Mouse (Mus musculus) lung, postnatal 14 days (tissue): ENCODE data around the gene Cntnap5c.
"Not testable (repeated sequence)": the region's sequence is repeated elsewhere in the genome, so short reads cannot be mapped to it uniquely, and the experiment has no call there.

Source experiments
- DNase-seq: peaks from one replicate; pipeline ENCODE4 v3.0.0; 2021

The Cntnap5c gene

DNA sequence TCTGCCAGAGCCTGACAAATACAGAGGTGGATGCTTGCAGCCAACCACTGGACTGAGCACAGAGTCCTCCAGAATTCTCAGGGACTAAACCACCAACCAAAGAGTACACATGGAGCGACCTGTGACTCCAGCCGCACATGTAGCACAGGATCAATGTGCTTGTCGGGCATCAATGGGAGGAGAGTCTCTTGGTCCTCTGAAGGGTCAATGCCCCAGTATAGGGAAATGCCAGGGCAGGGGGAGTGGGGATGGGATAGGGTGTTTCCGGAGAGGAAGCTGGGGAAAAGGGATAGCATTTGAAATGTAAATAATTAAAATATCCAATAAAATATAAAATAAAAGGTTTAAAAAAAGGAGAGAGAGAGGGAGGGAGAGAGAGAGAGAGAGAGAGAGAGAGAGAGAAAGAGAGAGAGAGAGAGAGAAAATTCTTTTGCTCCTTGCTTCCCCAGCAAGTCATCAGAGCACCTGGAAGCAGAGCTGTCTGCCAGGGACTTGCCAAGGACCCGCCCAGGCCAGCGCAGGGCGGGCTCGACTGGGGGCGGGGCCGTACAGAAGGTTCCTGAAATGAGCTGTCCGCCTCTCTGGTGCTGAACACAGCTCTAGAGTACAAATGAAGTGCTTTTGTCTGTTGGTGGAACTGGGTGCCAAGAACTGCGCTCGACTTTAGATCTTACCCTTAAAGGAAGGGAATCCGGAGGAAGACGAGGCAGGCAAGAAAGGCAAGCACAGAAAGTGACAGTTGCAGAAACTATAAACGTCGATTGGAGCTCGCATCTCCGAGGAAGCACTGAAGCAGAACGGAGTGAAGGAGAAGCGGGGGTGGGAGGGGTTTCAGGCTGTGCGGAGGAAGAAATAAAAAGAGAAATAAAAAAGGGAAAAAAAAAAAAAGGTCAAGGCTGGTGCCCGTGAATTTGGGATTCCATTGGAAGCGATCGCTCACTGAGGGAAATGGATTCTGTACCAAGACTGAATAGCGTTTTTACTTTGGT lies at the start of gene Cntnap5c:
Gene Cntnap5c, plus strand, starts transcription at position 949 of the 989 bp plus-strand sequence.
- DNase-seq = no peak

DNA sequence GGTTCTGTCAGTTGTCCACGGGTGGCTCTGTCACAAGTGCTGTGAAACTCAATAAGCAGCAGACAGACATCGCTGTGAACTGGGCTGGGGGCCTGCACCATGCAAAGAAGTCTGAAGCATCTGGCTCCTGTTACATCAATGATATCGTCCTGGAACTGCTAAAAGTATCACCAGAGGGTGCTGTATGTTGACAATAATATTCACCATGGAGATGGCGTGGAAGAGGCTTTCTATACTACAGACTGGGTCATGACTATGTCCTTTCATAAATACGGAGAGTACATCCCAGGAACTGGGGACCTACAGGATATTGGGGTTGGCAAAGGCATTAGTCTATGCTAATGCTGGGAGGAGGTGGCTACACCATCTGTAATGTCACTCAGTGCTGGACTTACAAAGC lies 27.3 kb upstream of the Cntnap5c start, which contains the start of gene Gm21834:
Gene Gm21834, minus strand, starts transcription at position 101 of the 400 bp plus-strand sequence.
- DNase-seq = no peak

DNA sequence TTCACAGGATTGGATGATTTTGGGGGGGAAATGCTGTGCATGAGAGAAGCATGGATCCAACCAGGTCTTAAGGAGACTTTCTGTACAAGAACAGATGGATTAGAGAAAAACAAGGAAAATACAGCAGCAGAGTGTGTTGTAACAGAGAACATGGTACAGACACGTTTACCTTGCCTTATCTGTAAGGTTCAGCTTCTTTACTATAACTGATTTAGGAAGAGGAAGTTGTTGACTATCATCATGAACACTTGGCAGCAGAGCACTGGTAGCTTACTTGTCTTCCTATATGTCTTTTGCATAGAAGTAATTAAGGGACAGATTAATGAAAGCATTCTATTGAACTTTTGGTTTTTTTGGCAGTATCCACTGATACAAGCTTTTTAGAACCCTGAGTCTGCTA lies 11.3 kb upstream of the Cntnap5c start:
- no peak for DNase-seq

DNA sequence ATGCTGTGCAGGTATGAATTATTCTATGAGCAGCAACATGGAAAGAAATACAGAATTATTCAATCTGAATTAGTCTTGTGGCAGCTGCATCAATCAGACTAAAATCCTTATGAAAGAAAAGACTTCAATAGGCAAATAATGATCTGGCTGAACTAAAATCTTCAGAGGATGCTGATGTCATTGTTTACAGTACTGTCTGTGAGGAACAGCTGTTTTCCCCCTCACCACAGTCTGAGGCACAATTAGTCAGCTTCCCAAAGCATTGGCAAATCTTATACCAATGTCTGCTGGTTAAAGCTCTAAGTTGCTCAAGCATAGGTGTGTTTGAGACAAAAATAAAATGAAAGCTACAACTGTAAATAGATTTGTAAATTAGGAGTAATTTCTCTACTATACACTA lies 2.1 kb upstream of the Cntnap5c start:
- DNase-seq = no peak

DNA sequence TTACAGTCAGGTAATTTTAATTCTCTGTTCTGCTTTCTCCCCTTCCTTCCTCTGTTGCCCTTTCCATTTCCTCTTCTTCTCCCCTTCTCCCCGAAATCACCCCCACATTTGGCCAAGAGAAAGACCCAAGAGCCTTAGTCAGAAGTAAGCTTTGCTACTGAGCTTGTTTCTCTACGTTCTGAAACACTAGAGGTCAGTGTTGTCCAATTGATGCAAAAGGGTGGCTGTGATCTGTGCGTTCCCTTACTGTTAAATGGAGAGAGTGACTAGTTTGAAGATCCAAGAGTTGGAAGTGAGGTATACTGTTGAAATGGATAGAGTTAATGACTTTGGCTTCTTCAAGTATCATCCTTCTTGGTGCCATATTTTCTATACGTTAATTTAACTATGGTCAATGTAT lies 1.5 kb downstream of the Cntnap5c start:
- no peak for DNase-seq

DNA sequence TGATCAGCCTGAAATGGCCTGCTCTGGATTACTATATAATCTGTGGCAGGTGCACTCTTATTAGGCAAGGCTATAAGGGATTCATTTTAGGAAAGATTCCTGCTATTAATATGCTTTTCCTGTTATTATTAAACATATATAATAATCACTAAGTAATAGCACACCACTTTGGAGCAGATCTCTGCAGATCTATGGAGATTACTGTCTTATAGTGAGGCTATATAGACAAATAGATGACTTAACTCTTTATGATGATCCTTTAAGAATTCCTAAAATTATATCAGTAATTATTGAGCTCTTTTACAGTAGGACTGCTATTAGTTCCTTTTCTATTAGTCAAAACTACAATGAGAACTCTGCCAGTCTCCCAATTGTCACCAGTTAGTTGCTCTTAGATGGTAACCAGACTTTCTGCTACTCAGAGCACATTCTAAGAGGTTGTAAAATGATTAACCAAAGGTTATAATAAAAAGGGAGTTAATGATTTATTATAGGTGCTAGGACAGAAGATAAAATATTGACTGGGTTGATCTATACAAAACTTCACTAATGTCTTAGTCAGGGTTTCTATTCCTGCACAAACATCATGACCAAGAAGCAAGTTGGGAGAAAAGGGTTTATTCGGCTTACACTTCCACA lies 18.9 kb downstream of the Cntnap5c start:
- DNase-seq = no peak

DNA sequence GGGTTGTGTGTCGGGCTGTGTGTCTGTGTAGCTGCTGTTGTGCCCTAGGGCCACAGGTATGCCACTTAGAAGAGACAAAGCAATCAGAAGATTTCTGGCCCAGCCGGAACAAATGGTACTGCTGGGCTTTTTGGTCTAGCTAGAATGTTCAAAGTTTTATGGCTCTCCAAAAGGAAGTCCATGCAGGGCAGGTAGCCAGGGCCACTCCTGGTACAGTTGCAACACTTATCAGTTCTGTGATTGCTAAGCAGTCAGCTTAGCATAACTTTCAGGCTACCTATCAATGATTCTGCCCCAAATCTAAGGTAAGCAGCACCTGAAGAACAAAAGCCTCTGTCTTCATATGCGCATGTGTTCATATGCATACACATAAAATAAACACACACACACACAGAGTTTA lies 26.0 kb downstream of the Cntnap5c start:
- no peak for DNase-seq

DNA sequence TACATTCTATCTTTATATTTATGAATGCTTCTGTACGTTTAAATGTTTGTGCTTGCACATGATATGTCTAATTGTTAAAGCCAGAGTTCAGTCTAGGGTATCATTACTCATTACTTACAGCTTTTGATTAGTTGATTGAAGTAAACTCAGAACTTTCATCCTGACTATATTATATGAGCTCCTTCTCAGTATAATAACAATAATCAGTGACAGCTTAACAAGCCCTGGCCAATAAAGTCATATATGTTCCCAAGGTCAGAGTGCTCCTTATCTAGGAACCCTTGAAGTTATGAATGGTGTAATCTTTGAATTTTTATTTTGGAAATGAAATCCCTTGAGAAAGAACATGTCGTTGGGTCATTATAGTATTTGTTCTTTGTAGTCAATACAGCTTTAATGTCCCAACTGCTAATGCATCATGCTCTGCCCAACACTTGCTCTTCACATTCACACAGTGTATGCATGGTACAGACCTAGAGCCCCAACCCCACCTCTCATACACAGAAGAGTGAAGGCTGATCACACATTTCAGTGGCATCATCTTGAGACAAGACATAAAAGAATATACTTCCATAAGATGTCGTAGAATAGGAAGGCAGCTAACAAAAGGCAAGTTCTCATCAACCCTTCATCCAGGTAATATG lies 27.4 kb downstream of the Cntnap5c start:
- DNase-seq = no peak

DNA sequence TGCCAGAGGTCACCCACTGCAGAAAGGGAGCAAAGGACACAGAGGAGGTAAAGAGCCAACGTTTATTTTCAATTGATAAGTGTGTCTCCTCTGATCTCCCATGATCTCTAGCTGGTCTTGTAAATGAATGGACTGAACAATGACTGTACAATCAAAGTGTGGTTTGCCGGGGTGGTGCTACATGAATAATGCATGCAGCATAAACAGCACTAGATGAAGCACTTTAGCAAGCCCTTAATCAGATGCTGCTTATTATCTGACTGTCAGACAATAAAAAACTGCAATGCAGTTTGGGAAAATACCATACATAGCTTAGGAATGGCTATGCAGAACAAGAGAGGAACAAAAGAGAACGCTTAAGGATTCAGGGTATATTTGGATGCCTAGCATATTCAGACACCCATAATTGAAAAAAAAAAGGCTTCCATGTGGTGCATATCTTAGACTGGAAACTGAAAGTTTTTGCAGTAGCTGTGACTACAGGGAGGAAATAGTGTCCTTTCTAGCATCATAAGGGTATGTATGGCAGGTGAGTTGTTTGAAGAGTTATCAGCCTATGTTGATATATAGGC lies 30.1 kb downstream of the Cntnap5c start:
- DNase-seq = no peak

DNA sequence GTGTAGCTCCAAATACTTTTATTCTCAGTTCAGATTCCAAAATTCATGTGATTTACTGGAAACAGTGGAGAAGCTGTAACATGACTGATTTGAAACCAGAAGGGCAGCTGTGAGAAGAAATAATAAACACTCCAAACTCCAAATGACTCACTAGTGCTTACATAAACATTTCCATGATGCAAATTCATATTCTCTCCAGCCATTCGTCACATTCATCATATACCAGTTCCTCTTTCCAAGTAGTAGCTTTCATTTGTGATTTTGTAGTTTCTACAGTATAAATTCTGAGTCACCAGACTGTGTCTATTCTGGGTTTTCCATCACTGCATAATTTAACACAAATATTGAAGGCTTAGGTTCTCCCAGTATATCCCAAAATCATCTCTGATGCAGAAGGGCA lies 31.8 kb downstream of the Cntnap5c start:
- no peak for DNase-seq

DNA sequence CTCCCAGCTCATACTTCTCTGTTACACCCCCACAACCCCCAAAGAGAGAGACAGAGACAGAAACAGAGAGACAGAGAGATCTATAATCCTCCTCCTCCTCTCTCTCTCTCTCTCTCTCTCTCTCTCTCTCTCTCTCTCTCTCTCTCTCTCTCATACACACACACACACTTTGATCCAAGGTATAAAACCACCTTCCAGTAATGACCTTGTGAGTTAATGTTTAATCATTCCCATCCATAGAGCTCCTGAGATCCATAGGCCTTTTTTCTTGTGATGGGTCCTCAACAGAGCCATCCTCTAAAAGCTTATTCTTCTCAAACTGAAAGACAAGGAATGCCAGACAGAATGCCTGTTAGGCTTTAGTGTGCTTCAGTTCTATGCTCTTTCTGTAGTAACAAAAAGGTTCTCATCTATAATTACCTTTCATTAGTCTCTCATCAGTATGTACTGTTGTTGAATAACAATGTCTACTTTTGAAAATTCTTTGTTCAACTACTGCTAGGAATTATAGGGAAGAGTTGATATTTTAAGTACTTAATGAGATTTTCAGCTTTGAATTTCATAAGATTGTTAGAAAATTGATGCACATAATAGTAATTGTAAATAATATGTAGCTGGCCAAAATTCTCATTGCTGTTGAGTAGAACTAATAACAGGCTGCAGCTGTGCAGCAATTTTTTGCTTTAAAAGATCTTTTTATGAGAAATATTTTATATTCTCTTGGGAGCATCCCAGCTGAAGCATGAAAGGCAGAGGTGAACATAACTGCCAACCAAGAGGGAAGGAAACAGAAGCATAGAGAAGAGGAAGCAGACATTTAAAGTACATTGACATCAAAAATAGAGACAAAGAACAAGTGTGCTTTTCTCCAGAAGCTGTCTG lies 68.0 kb downstream of the Cntnap5c start:
- no peak for DNase-seq

DNA sequence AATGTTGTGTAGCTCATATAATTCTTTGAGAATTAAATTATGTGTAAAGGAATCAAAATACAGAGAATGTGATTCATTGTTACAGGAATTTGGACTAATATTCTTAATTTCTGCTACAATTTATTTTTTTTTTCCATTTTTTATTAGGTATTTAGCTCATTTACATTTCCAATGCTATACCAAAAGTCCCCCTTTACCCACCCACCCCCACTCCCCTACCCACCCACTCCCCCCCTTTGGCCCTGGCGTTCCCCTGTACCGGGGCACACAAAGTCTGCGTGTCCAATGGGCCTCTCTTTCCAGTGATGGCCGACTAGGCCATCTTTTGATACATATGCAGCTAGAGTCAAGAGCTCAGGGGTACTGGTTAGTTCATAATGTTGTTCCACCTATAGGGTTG lies 86.4 kb downstream of the Cntnap5c start:
- not testable (repeated sequence) for DNase-seq

DNA sequence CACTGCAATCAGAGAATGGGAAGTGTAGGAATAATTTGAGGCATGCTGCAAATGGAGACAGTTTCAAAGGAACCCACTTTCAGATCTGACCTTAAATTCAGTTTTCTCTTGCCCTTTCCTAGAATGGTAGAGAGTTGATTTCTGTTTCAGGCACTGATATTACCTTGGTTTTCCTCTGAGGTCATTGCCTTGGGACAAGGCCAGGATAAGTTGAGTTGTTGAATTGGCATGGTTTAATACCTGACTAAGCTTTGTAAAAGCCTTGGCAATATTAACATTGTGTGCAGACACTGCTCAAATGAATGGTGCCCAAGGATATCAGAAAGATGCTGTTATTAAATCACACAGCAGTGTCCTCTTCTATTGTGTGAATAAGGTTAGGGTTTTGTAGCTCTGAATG lies 96.6 kb downstream of the Cntnap5c start:
- no peak for DNase-seq

DNA sequence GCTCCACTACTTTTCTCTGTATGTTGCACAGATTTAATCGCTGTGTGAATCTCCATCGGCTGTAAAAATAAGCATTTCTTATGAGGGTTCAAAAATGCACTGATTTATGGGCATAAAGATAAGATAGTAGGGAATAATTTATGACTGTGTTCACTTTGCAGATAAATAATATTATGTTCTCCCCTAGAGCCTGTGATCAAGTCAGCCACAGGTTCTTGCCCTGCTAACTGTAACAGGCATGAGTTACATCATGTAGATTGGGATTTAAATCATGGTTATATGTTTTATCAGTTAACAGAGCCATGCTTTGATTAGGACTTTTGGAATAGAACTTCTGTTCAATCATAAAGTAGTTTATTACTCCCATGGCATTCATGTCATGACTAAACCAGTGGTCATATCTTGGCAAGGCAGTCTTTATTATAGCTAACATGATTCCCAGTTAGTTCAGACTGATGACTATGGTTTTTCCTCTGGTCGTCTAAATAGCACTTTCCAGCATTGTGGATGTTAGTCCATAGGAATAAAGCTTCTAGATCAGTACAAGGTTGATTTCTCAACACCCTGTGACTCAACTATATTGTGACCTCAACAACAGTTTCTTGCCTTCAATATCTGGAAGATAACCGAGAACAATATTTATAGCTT lies 118.5 kb downstream of the Cntnap5c start:
- DNase-seq = no peak

DNA sequence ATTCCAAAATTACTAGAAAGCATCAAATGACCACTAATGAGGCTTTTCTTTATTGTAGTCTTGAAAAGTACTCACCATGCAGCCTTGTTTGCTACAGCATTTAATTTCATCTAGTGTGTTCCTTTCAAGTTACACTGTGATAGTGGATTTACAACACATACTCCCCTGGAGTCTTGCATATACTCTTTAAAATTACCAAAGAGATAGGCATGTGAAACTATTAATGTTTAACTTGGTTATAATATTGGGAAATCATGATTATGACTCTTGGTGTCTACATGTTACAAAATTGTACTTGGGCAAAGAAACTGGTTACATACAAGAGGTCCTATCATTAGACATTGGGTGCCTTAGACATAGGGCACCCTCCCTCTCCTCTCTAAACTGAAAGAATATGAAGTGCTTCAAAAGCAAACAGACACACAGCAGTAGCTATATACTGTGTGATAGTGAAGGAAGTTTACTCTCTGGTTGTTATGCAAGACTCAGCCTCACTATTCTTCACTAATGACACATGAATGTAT lies 142.5 kb downstream of the Cntnap5c start:
- no peak for DNase-seq

DNA sequence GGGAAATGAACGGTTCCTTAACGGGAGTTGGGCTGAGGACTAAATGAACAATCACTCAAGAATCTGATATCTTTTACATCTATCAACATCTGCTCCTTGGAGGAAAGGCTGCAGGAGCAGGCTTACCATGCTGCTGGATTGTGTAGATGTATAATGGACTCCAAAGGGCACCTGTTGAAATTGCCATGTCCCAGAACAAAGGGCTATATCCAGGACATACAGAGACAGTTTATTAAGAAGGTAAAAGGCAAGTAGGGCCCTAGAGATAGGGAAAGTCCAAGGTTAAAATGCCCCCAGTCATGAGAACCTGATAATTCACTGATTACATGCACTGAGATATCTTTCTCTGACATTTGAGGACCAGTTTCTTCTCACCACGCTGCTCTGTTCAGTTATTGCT lies 214.9 kb downstream of the Cntnap5c start:
- no peak for DNase-seq

DNA sequence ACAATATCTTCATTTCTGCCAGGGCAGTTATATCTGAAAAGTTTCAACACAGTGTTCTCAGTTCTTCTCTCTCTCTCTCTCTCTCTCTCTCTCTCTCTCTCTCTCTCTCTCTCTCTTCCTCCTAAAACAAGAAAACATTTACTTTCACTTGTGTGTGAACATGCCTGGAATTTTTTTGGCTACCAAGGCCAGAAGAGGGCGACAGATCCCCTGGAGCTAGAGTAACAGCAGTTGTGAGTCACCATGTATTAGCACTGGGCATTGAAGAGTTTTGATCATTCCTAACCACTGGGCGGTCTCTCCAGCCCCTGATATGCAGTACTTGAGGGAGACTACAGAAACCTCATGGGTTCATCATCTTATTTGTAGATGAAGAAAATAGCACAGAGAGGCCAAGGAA lies 219.1 kb downstream of the Cntnap5c start:
- no peak for DNase-seq

DNA sequence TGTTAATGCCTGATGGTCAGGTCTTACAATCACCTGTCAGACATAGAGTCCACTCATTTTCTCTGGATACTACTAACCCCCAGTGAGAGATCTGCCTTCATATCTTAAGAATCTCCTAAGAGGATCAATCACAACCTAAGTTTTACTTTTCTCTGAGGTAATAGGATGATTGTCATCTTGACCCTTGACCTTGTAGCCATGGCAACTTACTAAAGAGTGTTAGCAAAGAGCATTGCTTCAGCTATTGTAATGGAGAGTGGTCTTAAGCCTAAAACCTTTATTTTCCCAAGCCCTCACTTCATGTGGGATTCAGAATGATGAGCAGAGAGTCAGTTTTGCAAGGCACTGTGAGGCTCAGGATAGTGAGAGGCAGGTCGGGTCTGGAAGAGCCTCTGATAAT lies 227.1 kb downstream of the Cntnap5c start:
- DNase-seq = no peak

DNA sequence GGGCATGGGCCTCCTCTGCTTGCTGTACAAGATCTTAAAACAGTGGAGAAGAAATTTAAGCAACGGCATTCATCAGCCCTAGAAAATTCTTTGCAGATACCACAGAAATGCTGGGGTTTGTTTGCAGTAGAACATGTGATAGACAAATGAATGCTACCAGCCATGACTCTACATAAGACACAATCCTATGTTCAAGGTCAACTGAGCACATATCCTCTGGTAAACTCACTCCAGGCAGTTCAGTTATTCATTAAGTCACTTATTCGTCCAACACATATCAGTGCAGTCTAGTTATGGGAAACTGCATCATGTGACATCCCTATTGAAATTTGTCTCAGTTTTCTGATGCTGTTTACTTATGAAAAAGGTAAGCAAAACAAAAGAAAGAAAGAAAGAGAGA lies 229.7 kb downstream of the Cntnap5c start:
- DNase-seq = no peak

DNA sequence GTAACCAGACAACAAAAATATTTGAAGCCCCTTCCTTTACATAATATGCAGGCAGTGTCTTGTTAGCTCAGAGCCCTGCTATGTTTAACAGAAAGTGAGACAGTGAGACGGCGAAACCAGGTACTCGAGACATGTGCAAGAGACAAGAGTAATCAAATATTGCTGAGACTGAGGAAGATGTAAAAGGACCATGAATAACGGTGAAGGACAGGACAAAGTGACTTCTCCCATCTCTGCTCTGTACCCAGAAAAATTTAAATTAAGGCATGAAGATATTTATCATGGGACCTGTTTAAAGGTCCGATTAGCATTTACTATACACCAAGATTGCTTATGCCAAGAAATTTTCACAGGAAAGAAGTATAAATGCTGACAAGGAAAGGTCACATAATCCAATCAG lies 233.5 kb downstream of the Cntnap5c start:
- DNase-seq = no peak

DNA sequence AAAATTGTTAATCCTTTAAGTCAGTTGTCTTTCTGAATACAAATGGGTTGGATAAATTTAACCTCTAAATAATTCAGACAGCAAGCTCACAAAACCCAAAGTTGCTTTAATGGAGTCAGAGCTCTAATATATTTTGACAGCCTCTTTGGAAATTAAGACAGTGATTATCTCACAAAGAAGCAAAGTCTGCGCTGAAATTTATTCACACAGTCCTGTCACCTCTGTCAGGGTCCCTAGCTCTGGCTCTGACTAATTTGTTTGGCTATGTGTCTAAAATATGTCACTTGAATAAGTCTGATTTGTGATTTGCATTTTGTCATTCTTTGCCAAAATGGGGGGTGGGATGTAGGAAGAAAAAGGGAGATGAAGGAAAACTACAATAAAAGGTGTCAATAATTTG lies 234.0 kb downstream of the Cntnap5c start:
- no peak for DNase-seq

DNA sequence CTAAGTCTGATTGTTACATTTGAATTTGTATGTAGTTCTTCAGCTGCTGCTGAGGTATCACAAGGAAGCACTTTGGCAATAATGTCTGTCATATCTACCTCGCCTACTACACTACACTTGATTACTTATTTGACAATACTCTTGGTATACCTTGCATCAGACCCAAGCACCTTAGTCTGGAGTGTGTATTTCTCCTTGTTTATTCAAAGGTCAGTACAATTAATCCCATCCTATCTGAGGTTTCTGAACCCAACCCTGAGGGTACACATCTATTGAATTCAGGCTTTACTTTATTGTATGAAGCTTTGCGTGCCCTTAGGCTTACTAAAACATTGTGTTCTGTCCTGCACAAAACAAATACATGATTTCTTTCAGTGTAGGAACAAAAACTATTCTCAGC lies 235.1 kb downstream of the Cntnap5c start:
- DNase-seq = no peak
